Mouse (Mus musculus) G1E-ER4 (cell line): ENCODE results near the gene Ncbp3. TPM values are rescaled to one million over a fixed set of nuclear protein-coding genes. Genes with fewer than 3 reads are reported as not detected.

Experiments
- GATA1 ChIP-seq: IDR thresholded peaks from one replicate; pipeline ENCODE4 v1.8.0; 2012; ENCODE audit warnings: low read length, inconsistent platforms
- polyA plus RNA-seq: library from polyadenylated mRNA; stranded (reverse); fragments of >175 nt; gene quantifications from 2 replicates; pipeline ENCODE4 v1.2.3, GENCODE M21; 2012

The Ncbp3 gene
- 9.1 and 12.0 TPM in 2 replicates for polyA plus RNA-seq

GRCm38 (mm10) chr11:73047542-73047996 is at the start of gene Ncbp3:
Gene Ncbp3, plus strand, starts transcription at chr11:73047783.
- TF ChIP-seq GATA1: no peak

GRCm38 (mm10) chr11:72998771-72999170 is 48.8 kb upstream of the Ncbp3 start, which contains the start of gene P2rx1:
Gene P2rx1, plus strand, starts transcription at chr11:72999103.
- no peak for TF ChIP-seq GATA1

- no peak for TF ChIP-seq GATA1
These were observed 46.6 kb upstream of the Ncbp3 start for GRCm38 (mm10) chr11:73001029-73001428.

- no peak for TF ChIP-seq GATA1
These were observed 41.2 kb upstream of the Ncbp3 start for GRCm38 (mm10) chr11:73006377-73006776.

- TF ChIP-seq GATA1: no peak
These were observed 40.5 kb upstream of the Ncbp3 start for GRCm38 (mm10) chr11:73007113-73007512.

GRCm38 (mm10) chr11:73007698-73008481 is 39.7 kb upstream of the Ncbp3 start:
- TF ChIP-seq GATA1: no peak

- TF ChIP-seq GATA1: no peak
These were observed 38.8 kb upstream of the Ncbp3 start for GRCm38 (mm10) chr11:73008826-73009225.

- TF ChIP-seq GATA1: no peak
These were observed 37.9 kb upstream of the Ncbp3 start for GRCm38 (mm10) chr11:73009531-73010274.

- TF ChIP-seq GATA1: no peak
These were observed 33.6 kb upstream of the Ncbp3 start for GRCm38 (mm10) chr11:73013981-73014380.

GRCm38 (mm10) chr11:73014831-73015344 is 32.7 kb upstream of the Ncbp3 start:
- no peak for TF ChIP-seq GATA1

GRCm38 (mm10) chr11:73015391-73016102 is 32.0 kb upstream of the Ncbp3 start:
- no peak for TF ChIP-seq GATA1

- no peak for TF ChIP-seq GATA1
These were observed 31.5 kb upstream of the Ncbp3 start for GRCm38 (mm10) chr11:73016103-73016420.

GRCm38 (mm10) chr11:73018471-73019146 is 29.0 kb upstream of the Ncbp3 start, which contains the start of gene Camkk1:
Gene Camkk1, plus strand, starts transcription at chr11:73019008.
- TF ChIP-seq GATA1: no peak

- no peak for TF ChIP-seq GATA1
These were observed 28.3 kb upstream of the Ncbp3 start for GRCm38 (mm10) chr11:73019147-73019795.
